Mouse (Mus musculus) hindbrain, embryonic 12.5 days (tissue): ENCODE results near the gene Slc10a7. TPM values are rescaled to one million over a fixed set of nuclear protein-coding genes. Genes with fewer than 3 reads are reported as not detected.
A peak's percentile ranks its signal among the peaks of the same experiment; 100 is the strongest.

ENCODE experiments used
- ATAC-seq: fragments of 200-750 bp; cut with Nextera tagmentation; 2 replicates; pipeline ENCODE4 v1.8.0; 2017; ENCODE audit warnings: moderate TSS enrichment; ENCODE audit not compliant: low FRiP score
- H3K27ac ChIP-seq: fragments of 300-500 bp; sonication (generic); 2 replicates; pipeline ENCODE4 v1.5.1; 2016; ENCODE audit warnings: mild to moderate bottlenecking
- H3K27me3 ChIP-seq: fragments of 300-500 bp; sonication (generic); 2 replicates; pipeline ENCODE4 v1.6.1; 2016; ENCODE audit warnings: mild to moderate bottlenecking
- H3K36me3 ChIP-seq: fragments of 300-500 bp; sonication (generic); 2 replicates; pipeline ENCODE4 v1.6.1; 2016; ENCODE audit warnings: mild to moderate bottlenecking
- H3K4me1 ChIP-seq: fragments of 300-500 bp; sonication (generic); 2 replicates; pipeline ENCODE4 v1.6.1; 2016
- H3K4me2 ChIP-seq: fragments of 300-500 bp; sonication (generic); replicated peaks from 2 replicates; pipeline ENCODE4 v1.6.1; 2016; ENCODE audit warnings: mild to moderate bottlenecking
- H3K4me3 ChIP-seq: fragments of 300-500 bp; sonication (generic); 2 replicates; pipeline ENCODE4 v1.5.1; 2016; ENCODE audit warnings: mild to moderate bottlenecking
- H3K9ac ChIP-seq: fragments of 300-500 bp; sonication (generic); 2 replicates; pipeline ENCODE4 v1.6.1; 2016; ENCODE audit warnings: mild to moderate bottlenecking, moderate library complexity
- H3K9me3 ChIP-seq: fragments of 300-500 bp; sonication (generic); replicated peaks from 2 replicates; pipeline ENCODE4 v1.6.1; 2016; ENCODE audit warnings: mild to moderate bottlenecking
- WGBS: fragments of 180-500 bp; shearing (Covaris S2); methylation state at CpG from one replicate; pipeline ENCODE4 v1.1.7; 2016; 5-methylcytosine and 5-hydroxymethylcytosine counted together
- polyA plus RNA-seq: library from polyadenylated mRNA; unstranded; fragments of >200 nt; fragmentation: Nextera tagmentation; extraction: Ambion mirVana; gene quantifications from 2 replicates; pipeline ENCODE4 v1.2.1, GENCODE M21; 2016

Slc10a7 gene
- polyA plus RNA-seq, 1 experiment from 2014 or later, result 14.3 TPM

DNA sequence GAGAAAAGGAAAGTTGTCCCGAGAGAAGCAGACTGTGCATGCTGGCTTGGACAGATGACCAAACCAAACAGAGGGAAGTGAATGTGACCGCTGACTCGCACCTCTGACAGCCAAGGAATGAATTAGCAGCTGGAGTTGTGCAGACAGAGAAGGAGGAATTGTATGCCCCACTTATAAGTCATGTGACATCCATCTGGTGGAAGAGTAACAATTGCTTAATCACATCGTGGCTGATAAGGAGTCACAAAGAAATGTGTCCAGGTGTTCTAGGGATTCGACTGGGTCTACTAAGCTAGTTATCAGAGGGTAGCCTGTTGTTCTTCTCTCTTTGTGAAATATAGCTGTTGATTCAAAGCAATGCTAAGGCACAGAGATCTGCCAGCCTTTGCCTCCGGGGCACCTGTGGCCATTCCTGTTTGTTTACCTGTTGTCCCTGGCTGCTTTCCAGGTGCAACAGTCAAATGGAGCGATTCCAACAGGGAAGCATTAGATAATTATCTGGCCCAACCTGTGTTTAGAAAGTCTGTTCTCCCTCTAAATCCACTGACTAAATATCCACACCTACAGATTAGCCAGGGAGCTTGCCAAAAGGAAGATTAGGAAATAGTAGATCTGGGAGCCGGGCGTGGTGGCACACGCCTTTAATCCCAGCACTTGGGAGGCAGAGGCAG lies 147.7 kb downstream of the Slc10a7 start:
- no peaks in the 10 kb centered on the region for H3K27me3 ChIP-seq
- no peak for ATAC-seq
- H3K27ac ChIP-seq, result no peak overlapping the region
- 0 out of 2 replicates have a peak, but pooled peaks cover 6% of the 10 kb centered on the region for H3K4me1 ChIP-seq
- no peak overlapping the region for H3K4me3 ChIP-seq
- no peaks in the 10 kb centered on the region for H3K36me3 ChIP-seq
- WGBS, result 82% methylated on average over 10 of the region's 10 CpGs
- H3K9ac ChIP-seq, result no peak overlapping the region
- H3K9me3 ChIP-seq, result no peaks in the 10 kb centered on the region
- H3K4me2 ChIP-seq, result no peak overlapping the region

DNA sequence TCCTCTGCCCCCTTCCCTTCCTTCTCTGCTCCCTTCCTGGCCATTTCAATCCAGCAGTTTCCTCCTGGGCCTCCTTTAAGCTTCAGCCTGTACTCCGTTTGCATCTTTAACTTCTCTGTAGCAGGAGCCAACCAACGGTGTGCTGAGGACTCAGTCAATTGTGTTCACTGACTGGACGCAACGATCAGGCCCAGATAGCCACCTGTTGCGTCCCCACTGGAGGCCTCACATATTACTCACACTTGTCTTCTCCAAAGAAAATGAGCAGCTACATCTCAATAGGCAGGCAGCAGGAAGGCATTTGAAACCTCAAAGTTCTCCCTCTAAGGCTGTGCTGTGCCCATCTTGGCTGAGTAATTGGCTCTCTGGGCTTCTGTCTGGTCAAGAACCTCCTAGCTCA lies 149.0 kb downstream of the Slc10a7 start:
- Histone ChIP-seq H3K9me3 (no peaks in the 10 kb centered on the region), H3K4me3 (no peak overlapping the region), H3K9ac (no peak overlapping the region), H3K36me3 (no peaks in the 10 kb centered on the region), H3K27me3 (no peaks in the 10 kb centered on the region), H3K4me1 (peaks cover 8% of the 10 kb centered on the region), H3K27ac (no peak overlapping the region), H3K4me2 (no peak overlapping the region)
- no peak for ATAC-seq
- WGBS, result 71% methylated on average over 5 of the region's 5 CpGs

DNA sequence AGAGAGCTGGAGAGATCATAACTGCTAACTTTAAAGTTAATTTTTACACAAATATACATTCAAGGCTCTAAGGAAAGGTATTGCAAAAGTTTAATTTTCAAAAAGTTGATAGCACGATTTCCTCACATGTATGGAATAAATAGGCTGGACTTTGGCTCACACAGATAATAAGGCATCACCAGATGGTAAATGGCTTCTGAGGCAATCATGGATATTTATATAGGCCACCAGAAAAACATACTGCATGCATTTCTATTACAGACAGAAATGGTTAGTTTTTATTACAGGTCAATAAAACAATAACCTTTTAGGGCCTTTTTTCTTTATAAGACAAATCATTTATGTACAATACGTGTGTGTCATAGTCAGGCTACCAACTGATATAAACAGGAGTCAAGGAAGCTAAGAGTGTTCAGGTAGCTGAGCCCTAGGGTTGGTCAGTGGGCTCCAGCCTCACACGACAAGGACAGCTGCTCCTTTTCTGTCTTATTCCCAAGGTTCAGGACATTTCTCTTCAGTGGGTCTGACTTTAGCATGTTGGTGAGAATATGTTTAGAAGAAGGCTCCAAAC lies 150.6 kb downstream of the Slc10a7 start:
- no peak overlapping the region for H3K27ac ChIP-seq
- WGBS, result 92% methylated on average over 3 of the region's 3 CpGs
- no peaks in the 10 kb centered on the region for H3K9me3 ChIP-seq
- no peaks in the 10 kb centered on the region for H3K36me3 ChIP-seq
- no peak for ATAC-seq
- peaks cover 8% of the 10 kb centered on the region for H3K4me1 ChIP-seq
- no peaks in the 10 kb centered on the region for H3K27me3 ChIP-seq
- H3K4me3 ChIP-seq, result no peak overlapping the region
- H3K9ac ChIP-seq, result no peak overlapping the region
- no peak overlapping the region for H3K4me2 ChIP-seq

DNA sequence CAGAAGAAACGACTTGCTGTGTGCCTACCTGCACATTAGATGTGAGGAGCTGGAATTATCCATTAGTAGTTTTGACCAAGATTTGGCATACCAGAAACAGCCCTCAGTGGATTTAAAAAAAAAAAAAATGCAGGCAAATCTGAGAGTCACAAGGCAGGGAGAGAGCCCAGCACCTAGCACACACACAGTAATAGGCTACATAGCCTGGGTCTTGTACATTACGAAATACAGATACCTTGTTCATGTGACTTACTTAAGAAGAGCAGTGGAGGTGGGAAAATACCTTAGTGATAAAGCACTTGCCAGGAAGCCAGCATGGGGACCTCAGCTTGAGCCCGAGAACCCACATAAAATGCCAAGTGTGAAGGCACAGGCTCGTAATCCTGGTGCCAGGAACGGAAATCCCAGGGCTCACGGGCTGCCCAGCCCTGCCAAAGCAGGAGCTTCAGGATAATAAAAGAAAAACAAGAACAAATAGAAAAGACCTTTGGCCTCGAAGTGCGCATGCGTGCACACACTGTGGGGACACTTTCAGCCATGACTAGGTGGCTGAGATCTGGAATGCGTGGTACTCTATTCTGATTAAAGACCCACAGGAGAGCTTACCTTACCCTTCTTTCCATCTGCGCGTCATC lies 155.3 kb downstream of the Slc10a7 start:
- no peak for ATAC-seq
- H3K27ac ChIP-seq, result no peak overlapping the region
- no peak overlapping the region for H3K4me3 ChIP-seq
- peaks cover 8% of the 10 kb centered on the region for H3K4me1 ChIP-seq
- H3K9me3 ChIP-seq, result no peaks in the 10 kb centered on the region
- no peak overlapping the region for H3K4me2 ChIP-seq
- no peaks in the 10 kb centered on the region for H3K27me3 ChIP-seq
- no peaks in the 10 kb centered on the region for H3K36me3 ChIP-seq
- H3K9ac ChIP-seq, result no peak overlapping the region
- WGBS, result 90% methylated on average over 12 of the region's 12 CpGs

GRCm38 (mm10) chr8:78667399-78667798 lies 158.3 kb downstream of the Slc10a7 start:
- Histone ChIP-seq H3K4me2 (no peak overlapping the region), H3K27ac (no peak overlapping the region), H3K9ac (no peak overlapping the region), H3K36me3 (no peaks in the 10 kb centered on the region), H3K9me3 (0 out of 2 replicates have a peak, but pooled peaks cover 3% of the 10 kb centered on the region), H3K27me3 (no peaks in the 10 kb centered on the region), H3K4me1 (peaks cover 1% of the 10 kb centered on the region), H3K4me3 (no peak overlapping the region)
- no peak for ATAC-seq
- 79% methylated on average over 5 of the region's 5 CpGs for WGBS

DNA sequence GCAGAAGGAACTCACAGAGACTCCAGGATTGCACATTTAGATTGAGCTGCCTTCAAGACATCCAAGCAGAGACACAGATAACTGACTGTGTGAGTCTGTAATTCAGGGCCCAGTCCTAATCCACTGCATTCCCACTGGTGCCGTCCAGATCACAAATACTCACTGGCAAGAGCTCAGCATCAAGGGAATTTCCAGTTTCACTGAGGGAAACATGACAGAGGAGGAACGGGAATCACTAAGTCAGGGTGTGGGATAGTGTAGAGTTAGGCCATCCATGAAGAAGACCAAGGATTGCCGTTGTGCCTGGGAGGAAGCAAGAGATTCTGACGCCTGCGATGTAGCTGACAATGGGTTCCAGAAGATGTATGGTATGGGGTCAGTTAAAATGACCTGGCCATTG lies 159.1 kb downstream of the Slc10a7 start:
- Histone ChIP-seq H3K27ac (no peak overlapping the region), H3K4me1 (no peaks in the 10 kb centered on the region), H3K27me3 (no peaks in the 10 kb centered on the region), H3K4me3 (no peak overlapping the region), H3K4me2 (no peak overlapping the region), H3K36me3 (no peaks in the 10 kb centered on the region), H3K9ac (no peak overlapping the region), H3K9me3 (0 out of 2 replicates have a peak, but pooled peaks cover 3% of the 10 kb centered on the region)
- 83% methylated on average over 5 of the region's 5 CpGs for WGBS
- no peak for ATAC-seq

GRCm38 (mm10) chr8:78670241-78670640 lies 161.1 kb downstream of the Slc10a7 start:
- WGBS, result 88% methylated on average over 7 of the region's 7 CpGs
- Histone ChIP-seq H3K27ac (no peak overlapping the region), H3K9ac (no peak overlapping the region), H3K4me3 (no peak overlapping the region), H3K4me2 (no peak overlapping the region), H3K9me3 (0 out of 2 replicates have a peak, but pooled peaks cover 3% of the 10 kb centered on the region), H3K4me1 (no peaks in the 10 kb centered on the region), H3K36me3 (no peaks in the 10 kb centered on the region), H3K27me3 (no peaks in the 10 kb centered on the region)
- no peak for ATAC-seq

- WGBS, result 74% methylated on average over 10 of the region's 10 CpGs
- Histone ChIP-seq H3K4me1 (no peaks in the 10 kb centered on the region; the same call in 1 of the 2 replicates), H3K9me3 (no peaks in the 10 kb centered on the region), H3K36me3 (no peaks in the 10 kb centered on the region), H3K27me3 (no peaks in the 10 kb centered on the region), H3K4me2 (no peak overlapping the region), H3K9ac (no peak overlapping the region), H3K27ac (no peak overlapping the region; the same call in 1 of the 2 replicates), H3K4me3 (no peak overlapping the region)
- no peak for ATAC-seq
Observed at GRCm38 (mm10) chr8:78678541-78679219, 169.5 kb downstream of the Slc10a7 start.

DNA sequence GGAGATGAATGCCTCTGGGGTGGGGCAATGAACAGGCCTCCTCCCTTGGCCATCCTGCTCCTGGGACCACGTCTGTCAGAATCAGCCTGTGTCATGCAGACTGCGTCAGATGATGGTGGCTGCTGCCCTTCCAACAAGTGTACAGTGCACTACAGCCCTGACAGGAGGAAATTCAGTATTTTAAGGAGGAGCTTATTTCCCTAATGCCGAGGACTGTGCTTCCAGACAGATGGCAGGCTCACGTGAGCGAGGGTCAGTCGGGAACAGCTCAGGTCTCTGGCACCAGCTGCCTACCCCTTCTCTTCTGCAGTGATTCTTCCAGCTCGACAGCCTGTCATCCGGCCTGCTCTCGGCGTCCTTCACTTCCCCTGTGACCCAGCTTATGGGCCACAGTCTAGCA lies 181.6 kb downstream of the Slc10a7 start:
- H3K4me1 ChIP-seq, result peaks cover 12% of the 10 kb centered on the region
- no peak overlapping the region for H3K4me2 ChIP-seq
- H3K27ac ChIP-seq, result peak overlapping the region; percentile 37
- 64% methylated on average over 10 of the region's 10 CpGs for WGBS
- H3K9ac ChIP-seq, result no peak overlapping the region
- ATAC-seq, result peak; percentile 84
- H3K36me3 ChIP-seq, result peaks cover 3% of the 10 kb centered on the region; the same call in 1 of the 2 replicates
- H3K9me3 ChIP-seq, result no peaks in the 10 kb centered on the region
- H3K27me3 ChIP-seq, result no peaks in the 10 kb centered on the region
- no peak overlapping the region for H3K4me3 ChIP-seq

- 94% methylated on average over 14 of the region's 14 CpGs for WGBS
- peaks cover 19% of the 10 kb centered on the region; the same call in 1 of the 2 replicates for H3K36me3 ChIP-seq
- ATAC-seq, result no peak
Observed at GRCm38 (mm10) chr8:78698331-78698741, 189.2 kb downstream of the Slc10a7 start.

DNA sequence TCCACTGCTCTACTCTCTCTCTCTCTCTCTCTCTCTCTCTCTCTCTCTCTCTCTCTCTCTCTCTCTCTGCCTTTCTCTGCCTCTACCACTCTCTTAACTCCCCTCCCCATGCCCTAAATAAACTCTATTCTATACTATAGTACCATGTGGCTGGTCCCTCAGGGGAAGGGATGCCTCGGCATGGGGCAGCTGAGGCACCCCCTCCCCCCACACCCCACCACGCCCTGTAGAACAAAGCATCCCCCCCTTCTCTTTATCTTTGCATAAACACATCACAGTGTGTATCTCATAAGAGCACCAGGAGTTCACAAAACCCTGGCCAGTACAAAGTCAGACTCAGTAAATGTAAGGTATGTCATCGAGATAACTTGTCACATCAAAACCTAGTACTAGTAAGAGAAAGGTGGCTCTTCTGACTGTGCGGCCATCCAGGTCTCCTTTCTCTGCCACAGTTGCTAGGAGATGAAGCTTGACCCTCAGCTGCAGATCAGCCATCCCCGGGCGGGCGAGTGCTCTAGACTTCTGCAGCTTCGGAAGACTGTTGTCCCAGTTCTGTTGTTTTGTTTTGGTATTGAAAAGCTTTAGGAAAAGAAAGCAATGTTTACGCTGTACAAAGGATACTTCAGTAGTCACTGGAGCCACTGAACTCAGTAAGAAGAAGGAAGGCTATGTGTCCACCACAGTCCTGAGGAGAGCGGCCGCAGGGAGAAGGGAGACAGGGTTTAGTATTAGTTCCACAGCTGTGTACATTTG lies 194.1 kb downstream of the Slc10a7 start:
- no peak overlapping the region for H3K9ac ChIP-seq

More at GRCm38 (mm10) chr8:78698331-78698741, 189.2 kb downstream of the Slc10a7 start:
- no peak overlapping the region for H3K4me2 ChIP-seq
- no peak overlapping the region for H3K4me3 ChIP-seq
- H3K27me3 ChIP-seq, result no peaks in the 10 kb centered on the region
- H3K27ac ChIP-seq, result no peak overlapping the region
- peaks cover 9% of the 10 kb centered on the region for H3K4me1 ChIP-seq
- no peaks in the 10 kb centered on the region; the same call in 1 of the 2 replicates for H3K9me3 ChIP-seq
- no peak overlapping the region for H3K9ac ChIP-seq

More for the DNA sequence above, 194.1 kb downstream of the Slc10a7 start:
- peak; percentile 60 for ATAC-seq
- Histone ChIP-seq H3K27me3 (no peaks in the 10 kb centered on the region), H3K36me3 (peaks cover 10% of the 10 kb centered on the region; the same call in 1 of the 2 replicates), H3K4me2 (no peak overlapping the region), H3K27ac (peak overlapping the region; percentile 19; the same call in 1 of the 2 replicates), H3K4me3 (no peak overlapping the region), H3K9me3 (no peaks in the 10 kb centered on the region; the same call in 1 of the 2 replicates), H3K4me1 (peaks cover 20% of the 10 kb centered on the region)
- 32% methylated on average over 11 of the region's 11 CpGs for WGBS
